In genomic region chr6:17491502-17491901, GRCm38 (mm10) we compare ENCODE assay signal across 24 mouse cellular contexts.
"Had no signal": no experiment of that assay in that cellular context is flagged by ENCODE, and none has a peak within 500 bp of the region (broad histone marks: within the 10 kb centered on the region; RNA-seq: fewer than 3 reads in every experiment).

No protein-coding gene starts in this region.

- H3K9me3 ChIP-seq: forebrain, embryonic 15.5 days; heart, embryonic 13.5 days; heart, embryonic 15.5 days; hindbrain, embryonic 13.5 days; hindbrain, embryonic 15.5 days; limb, embryonic 10.5 days; limb, embryonic 12.5 days had no signal

- H3K9ac ChIP-seq: forebrain, embryonic 15.5 days; forebrain, postnatal 0 days; heart, embryonic 13.5 days; heart, embryonic 15.5 days; hindbrain, embryonic 13.5 days; hindbrain, embryonic 15.5 days; limb, embryonic 12.5 days; liver, embryonic 14.5 days had no signal

- H3K36me3 ChIP-seq: forebrain, embryonic 15.5 days; heart, embryonic 13.5 days; heart, embryonic 15.5 days; hindbrain, embryonic 13.5 days; hindbrain, embryonic 15.5 days; limb, embryonic 10.5 days; limb, embryonic 12.5 days had no signal

- ATAC-seq: forebrain, embryonic 15.5 days; forebrain, postnatal 0 days; hindbrain, postnatal 0 days; intestine, postnatal 0 days had no signal

- H3K27me3 ChIP-seq: forebrain, embryonic 15.5 days; heart, embryonic 13.5 days; heart, embryonic 15.5 days; hindbrain, embryonic 13.5 days; hindbrain, embryonic 15.5 days; limb, embryonic 12.5 days had no signal

- H3K4me2 ChIP-seq: forebrain, embryonic 15.5 days; heart, embryonic 11.5 days; heart, embryonic 13.5 days; heart, embryonic 15.5 days; hindbrain, embryonic 13.5 days; hindbrain, embryonic 15.5 days; limb, embryonic 12.5 days had no signal

- DNase-seq: forebrain, postnatal 0 days; gastrocnemius, postnatal 14 days; gastrocnemius, postnatal 36 days; heart, adult 11 months; heart, adult 2 months; heart, postnatal 14 days; heart, postnatal 36 days; kidney, adult 18-20 months; kidney, adult 8-10 months; kidney, postnatal 25 days; kidney, postnatal 4 days had no signal

- H3K4me1 ChIP-seq: forebrain, embryonic 15.5 days; hindbrain, embryonic 13.5 days; hindbrain, embryonic 15.5 days had no signal

- H3K4me3 ChIP-seq: forebrain, embryonic 15.5 days; heart, adult 2 months; heart, embryonic 13.5 days; heart, embryonic 15.5 days; hindbrain, embryonic 13.5 days; hindbrain, embryonic 15.5 days; layer of hippocampus, adult 2 months; left cerebral cortex, adult 2 months; limb, embryonic 10.5 days; limb, embryonic 12.5 days had no signal

- H3K27ac ChIP-seq: forebrain, embryonic 15.5 days; heart, adult 2 months; heart, embryonic 13.5 days; heart, embryonic 15.5 days; hindbrain, embryonic 13.5 days; hindbrain, embryonic 15.5 days; hindbrain, postnatal 0 days; layer of hippocampus, adult 2 months; limb, embryonic 10.5 days; limb, embryonic 12.5 days; liver, embryonic 14.5 days had no signal
